Mouse (Mus musculus): ENCODE measurements at regions not wholly inside any gene's neighbourhood (a gene's known extent, or its start where the extent isn't known, plus 50 kb on each side); places are given as distances from the start of the nearest gene placed in this dataset.

GRCm38 (mm10) chr1:63954876-63955513, 167.1 kb downstream of the Klf7 start:
- Histone ChIP-seq H3K36me3 (ENCODE audit: insufficient read depth, low read length) (no peaks in the 10 kb centered on the region), H3K4me1 (ENCODE audit: insufficient read depth, low read length) (no peaks in the 10 kb centered on the region), H3K27ac (no peak overlapping the region), H3K27me3 (ENCODE audit: insufficient read depth, low read length) (no peaks in the 10 kb centered on the region), H3K4me3 (ENCODE audit: low read length) (no peak overlapping the region), H3K4me2 (ENCODE audit: low read depth, low read length) (no peak overlapping the region), H3K9ac (replicated peaks; ENCODE audit: low read length) (no peak overlapping the region), H3K9me3 (ENCODE audit: low read length) (no peaks in the 10 kb centered on the region)
- no peak for TF ChIP-seq CTCF (IDR thresholded peaks at IDR 0.05; ENCODE audit: low read depth)
- DNase-seq (ENCODE audit: low spot score) (no peak), ATAC-seq (no peak)
- WGBS: 93% methylated on average over 6 of the region's 6 CpGs

- no peak overlapping the region for H3K4me2 ChIP-seq (ENCODE audit: low read depth, low read length)
Observed at GRCm38 (mm10) chr1:63954172-63954571, 167.9 kb downstream of the Klf7 start.

GRCm38 (mm10) chr1:63953229-63953883, 168.7 kb downstream of the Klf7 start:
- Histone ChIP-seq H3K4me2 (ENCODE audit: low read depth, low read length) (0 out of 2 replicates have a peak overlapping the region, but pooled peaks have one; percentile 21), H3K9me3 (ENCODE audit: low read length) (no peaks in the 10 kb centered on the region), H3K4me1 (ENCODE audit: insufficient read depth, low read length) (no peaks in the 10 kb centered on the region), H3K36me3 (ENCODE audit: insufficient read depth, low read length) (no peaks in the 10 kb centered on the region), H3K27ac (no peak overlapping the region), H3K9ac (replicated peaks; ENCODE audit: low read length) (no peak overlapping the region), H3K4me3 (ENCODE audit: low read length) (no peak overlapping the region), H3K27me3 (ENCODE audit: insufficient read depth, low read length) (no peaks in the 10 kb centered on the region)
- ATAC-seq (peak; percentile 91), DNase-seq (ENCODE audit: low spot score) (peak; percentile 80)
- 48% methylated on average over 18 of the region's 18 CpGs for WGBS
- TF ChIP-seq CTCF (IDR thresholded peaks at IDR 0.05; ENCODE audit: low read depth): peak; percentile 78

More at GRCm38 (mm10) chr1:63954172-63954571, 167.9 kb downstream of the Klf7 start:
- Histone ChIP-seq H3K36me3 (ENCODE audit: insufficient read depth, low read length) (no peaks in the 10 kb centered on the region), H3K9ac (replicated peaks; ENCODE audit: low read length) (no peak overlapping the region), H3K27ac (no peak overlapping the region), H3K9me3 (ENCODE audit: low read length) (no peaks in the 10 kb centered on the region), H3K27me3 (ENCODE audit: insufficient read depth, low read length) (no peaks in the 10 kb centered on the region), H3K4me1 (ENCODE audit: insufficient read depth, low read length) (no peaks in the 10 kb centered on the region), H3K4me3 (ENCODE audit: low read length) (no peak overlapping the region)
- DNase-seq (ENCODE audit: low spot score): no peak
- no peak for TF ChIP-seq CTCF (IDR thresholded peaks at IDR 0.05; ENCODE audit: low read depth)
- ATAC-seq: no peak
- WGBS: 63% methylated on average over 2 of the region's 2 CpGs

- no peak overlapping the region for H3K4me3 ChIP-seq (ENCODE audit: low read length)
- H3K4me1 ChIP-seq (ENCODE audit: insufficient read depth, low read length): no peaks in the 10 kb centered on the region
- H3K4me2 ChIP-seq (ENCODE audit: low read depth, low read length): no peak overlapping the region
- no peaks in the 10 kb centered on the region for H3K36me3 ChIP-seq (ENCODE audit: insufficient read depth, low read length)
- ATAC-seq (no peak), DNase-seq (ENCODE audit: low spot score) (no peak)
- H3K9me3 ChIP-seq (ENCODE audit: low read length): no peaks in the 10 kb centered on the region
- H3K27ac ChIP-seq: no peak overlapping the region
- H3K27me3 ChIP-seq (ENCODE audit: insufficient read depth, low read length): no peaks in the 10 kb centered on the region
- H3K9ac ChIP-seq (replicated peaks; ENCODE audit: low read length): no peak overlapping the region
- no peak for TF ChIP-seq CTCF (IDR thresholded peaks at IDR 0.05; ENCODE audit: low read depth)
- 72% methylated on average over 7 of the region's 7 CpGs for WGBS
Observed at GRCm38 (mm10) chr1:63951663-63952062, 170.4 kb downstream of the Klf7 start.

- H3K4me1 ChIP-seq (ENCODE audit: insufficient read depth, low read length): no peaks in the 10 kb centered on the region
- H3K9me3 ChIP-seq (ENCODE audit: low read length): no peaks in the 10 kb centered on the region
- 70% methylated on average over 1 of the region's 1 CpGs for WGBS
- DNase-seq (ENCODE audit: low spot score) (no peak), ATAC-seq (no peak)
- no peak overlapping the region for H3K4me2 ChIP-seq (ENCODE audit: low read depth, low read length)
- no peak for TF ChIP-seq CTCF (IDR thresholded peaks at IDR 0.05; ENCODE audit: low read depth)
- no peak overlapping the region for H3K9ac ChIP-seq (replicated peaks; ENCODE audit: low read length)
- H3K27me3 ChIP-seq (ENCODE audit: insufficient read depth, low read length): no peaks in the 10 kb centered on the region
- no peak overlapping the region for H3K4me3 ChIP-seq (ENCODE audit: low read length)
- H3K27ac ChIP-seq: no peak overlapping the region
- H3K36me3 ChIP-seq (ENCODE audit: insufficient read depth, low read length): no peaks in the 10 kb centered on the region
Observed at GRCm38 (mm10) chr1:63947278-63947677, 174.8 kb downstream of the Klf7 start.

- H3K27ac ChIP-seq: no peak overlapping the region
- no peak overlapping the region for H3K4me3 ChIP-seq (ENCODE audit: low read length)
- H3K9ac ChIP-seq (replicated peaks; ENCODE audit: low read length): no peak overlapping the region
- WGBS: 80% methylated on average over 5 of the region's 5 CpGs
- H3K36me3 ChIP-seq (ENCODE audit: insufficient read depth, low read length): no peaks in the 10 kb centered on the region
- H3K27me3 ChIP-seq (ENCODE audit: insufficient read depth, low read length): no peaks in the 10 kb centered on the region
- ATAC-seq: no peak
- H3K4me1 ChIP-seq (ENCODE audit: insufficient read depth, low read length): no peaks in the 10 kb centered on the region
- no peak for DNase-seq (ENCODE audit: low spot score)
- no peaks in the 10 kb centered on the region for H3K9me3 ChIP-seq (ENCODE audit: low read length)
- H3K4me2 ChIP-seq (ENCODE audit: low read depth, low read length): no peak overlapping the region
- no peak for TF ChIP-seq CTCF (IDR thresholded peaks at IDR 0.05; ENCODE audit: low read depth)
Observed at GRCm38 (mm10) chr1:63946834-63947233, 175.2 kb downstream of the Klf7 start.

- no peak overlapping the region for H3K9ac ChIP-seq (replicated peaks; ENCODE audit: low read length)
- H3K9me3 ChIP-seq (ENCODE audit: low read length): no peaks in the 10 kb centered on the region
- no peak for DNase-seq (ENCODE audit: low spot score)
- no peaks in the 10 kb centered on the region for H3K36me3 ChIP-seq (ENCODE audit: insufficient read depth, low read length)
- H3K4me2 ChIP-seq (ENCODE audit: low read depth, low read length): no peak overlapping the region
- no peaks in the 10 kb centered on the region for H3K27me3 ChIP-seq (ENCODE audit: insufficient read depth, low read length)
- TF ChIP-seq CTCF (IDR thresholded peaks at IDR 0.05; ENCODE audit: low read depth): no peak
- no peak for ATAC-seq
- H3K4me1 ChIP-seq (ENCODE audit: insufficient read depth, low read length): no peaks in the 10 kb centered on the region
- no peak overlapping the region for H3K4me3 ChIP-seq (ENCODE audit: low read length)
- H3K27ac ChIP-seq: no peak overlapping the region
- WGBS: 42% methylated on average over 3 of the region's 3 CpGs
Observed at GRCm38 (mm10) chr1:63944786-63945185, 175.7 kb upstream of the 4933402D24Rik start.
